Mouse (Mus musculus): Measurements from ENCODE around the gene Dnttip1.
"Not testable (repeated sequence)": the region's sequence is repeated elsewhere in the genome, so short reads cannot be mapped to it uniquely, and the experiment has no call there.

The Dnttip1 gene

GRCm38 (mm10) chr2:164784869-164785420, 39.2 kb downstream of the Dnttip1 start:
- no peak for DNase-seq

- peak; percentile 92 for DNase-seq
These were observed 40.0 kb downstream of the Dnttip1 start, which contains the start of gene Snx21 for GRCm38 (mm10) chr2:164785481-164786387. Gene Snx21, plus strand, starts transcription at chr2:164785823.

GRCm38 (mm10) chr2:164786388-164786885, 40.7 kb downstream of the Dnttip1 start:
- DNase-seq: peak; percentile 64

- DNase-seq: no peak
These were observed 41.2 kb downstream of the Dnttip1 start for GRCm38 (mm10) chr2:164787032-164787431.

- no peak for DNase-seq
These were observed 42.0 kb downstream of the Dnttip1 start for GRCm38 (mm10) chr2:164787779-164788178.

- no peak for DNase-seq
These were observed 42.6 kb downstream of the Dnttip1 start for GRCm38 (mm10) chr2:164788411-164788810.

GRCm38 (mm10) chr2:164790451-164790850, 44.7 kb downstream of the Dnttip1 start:
- DNase-seq: peak; percentile 62

- DNase-seq: no peak
These were observed 46.1 kb downstream of the Dnttip1 start for GRCm38 (mm10) chr2:164791841-164792261.

GRCm38 (mm10) chr2:164792400-164793190, 46.8 kb downstream of the Dnttip1 start:
- DNase-seq: no peak

GRCm38 (mm10) chr2:164793236-164793635, 47.5 kb downstream of the Dnttip1 start:
- peak; percentile 78 for DNase-seq

GRCm38 (mm10) chr2:164793772-164794171, 48.0 kb downstream of the Dnttip1 start:
- DNase-seq: no peak

- DNase-seq: peak; percentile 92
These were observed 48.5 kb downstream of the Dnttip1 start for GRCm38 (mm10) chr2:164794293-164794692.

- no peak for DNase-seq
These were observed 50.1 kb downstream of the Dnttip1 start for GRCm38 (mm10) chr2:164795868-164796267.

- DNase-seq: not testable (repeated sequence)
These were observed 52.8 kb downstream of the Dnttip1 start for GRCm38 (mm10) chr2:164798554-164798953.

GRCm38 (mm10) chr2:164800252-164801004, 54.6 kb downstream of the Dnttip1 start:
- no peak for DNase-seq

GRCm38 (mm10) chr2:164803201-164803920, 57.6 kb downstream of the Dnttip1 start:
- no peak for DNase-seq

- no peak for DNase-seq
These were observed 58.1 kb downstream of the Dnttip1 start for GRCm38 (mm10) chr2:164803921-164804313.

GRCm38 (mm10) chr2:164804533-164805331, 58.9 kb downstream of the Dnttip1 start, which contains the start of the genes Acot8 and Zswim3:
Gene Acot8, minus strand, starts transcription at chr2:164804882.
Gene Zswim3, plus strand, starts transcription at chr2:164805098.
- peak; percentile 99 for DNase-seq

- no peak for DNase-seq
These were observed 59.5 kb downstream of the Dnttip1 start for GRCm38 (mm10) chr2:164805332-164805718.

GRCm38 (mm10) chr2:164806614-164807013, 60.8 kb downstream of the Dnttip1 start:
- no peak for DNase-seq

GRCm38 (mm10) chr2:164813557-164813956, 67.8 kb downstream of the Dnttip1 start:
- no peak for DNase-seq
